Mouse (Mus musculus) embryonic facial prominence, embryonic 15.5 days (tissue): ENCODE measurements around the gene Limch1. TPM values are rescaled to one million over a fixed set of nuclear protein-coding genes. Genes with fewer than 3 reads are reported as not detected.

Experiments
- ATAC-seq: fragments of 200-750 bp; cut with Nextera tagmentation; 2 replicates; pipeline ENCODE4 v1.8.0; 2017; ENCODE audit warnings: low read depth, moderate TSS enrichment; ENCODE audit not compliant: insufficient number of reproducible peaks, low FRiP score, low TSS enrichment
- H3K27ac ChIP-seq: fragments of 300-500 bp; sonication (generic); replicated peaks from 2 replicates; pipeline ENCODE4 v1.5.1; 2015; ENCODE audit warnings: mild to moderate bottlenecking, inconsistent platforms
- H3K27me3 ChIP-seq: fragments of 300-500 bp; sonication (generic); 2 replicates; pipeline ENCODE4 v1.6.1; 2015; ENCODE audit warnings: inconsistent platforms
- H3K36me3 ChIP-seq: fragments of 300-500 bp; sonication (generic); 2 replicates; pipeline ENCODE4 v1.6.1; 2015; ENCODE audit warnings: mild to moderate bottlenecking, inconsistent platforms
- H3K4me1 ChIP-seq: fragments of 300-500 bp; sonication (generic); 2 replicates; pipeline ENCODE4 v1.6.1; 2015; ENCODE audit warnings: inconsistent platforms
- H3K4me2 ChIP-seq: fragments of 300-500 bp; sonication (generic); replicated peaks from 2 replicates; pipeline ENCODE4 v1.6.1; 2015; ENCODE audit warnings: mild to moderate bottlenecking, inconsistent platforms
- H3K4me3 ChIP-seq: fragments of 300-500 bp; sonication (generic); replicated peaks from 2 replicates; pipeline ENCODE4 v1.5.1; 2015; ENCODE audit warnings: mild to moderate bottlenecking, inconsistent platforms
- H3K9ac ChIP-seq: fragments of 300-500 bp; sonication (generic); 2 replicates; pipeline ENCODE4 v1.6.1; 2015; ENCODE audit warnings: inconsistent platforms
- H3K9me3 ChIP-seq: fragments of 300-500 bp; sonication (generic); replicated peaks from 2 replicates; pipeline ENCODE4 v1.6.1; 2016; ENCODE audit warnings: inconsistent platforms
- WGBS: fragments of 180-500 bp; shearing (Covaris S2); methylation state at CpG from one replicate; pipeline ENCODE4 v1.1.7; 2015; 5-methylcytosine and 5-hydroxymethylcytosine counted together
- polyA plus RNA-seq: library from polyadenylated mRNA; unstranded; fragments of >200 nt; fragmentation: Nextera tagmentation; extraction: Ambion mirVana; gene quantifications from 2 replicates; pipeline ENCODE4 v1.2.1, GENCODE M21; 2015

The Limch1 gene
- 85.9 and 98.1 TPM in 2 replicates for polyA plus RNA-seq

GRCm38 (mm10) chr5:66745390-66745995, at the start of gene Limch1:
Gene Limch1 (plus strand): TSS chr5:66745827.
- ATAC-seq: peak; percentile 84
- WGBS: 2% methylated on average over 45 of the region's 50 CpGs
- H3K36me3 ChIP-seq: no peaks in the 10 kb centered on the region
- peak within 1 kb of the TSS; percentile 79 for H3K4me2 ChIP-seq
- H3K27ac ChIP-seq: peak within 1 kb of the TSS; percentile 13; the same call in 1 of the 2 replicates
- H3K9ac ChIP-seq: peak within 1 kb of the TSS; percentile 26
- no peaks in the 10 kb centered on the region for H3K9me3 ChIP-seq
- peaks cover 25% of the 10 kb centered on the region for H3K4me1 ChIP-seq
- H3K27me3 ChIP-seq: peaks cover 6% of the 10 kb centered on the region; the same call in 1 of the 2 replicates
- H3K4me3 ChIP-seq: peak within 1 kb of the TSS; percentile 61

GRCm38 (mm10) chr5:66697119-66697518, 48.5 kb upstream of the Limch1 start:
- Histone ChIP-seq H3K9ac (no peak overlapping the region), H3K27ac (no peak overlapping the region), H3K4me1 (0 out of 2 replicates have a peak, but pooled peaks cover 4% of the 10 kb centered on the region), H3K27me3 (no peaks in the 10 kb centered on the region), H3K4me2 (no peak overlapping the region), H3K9me3 (no peaks in the 10 kb centered on the region), H3K4me3 (no peak overlapping the region), H3K36me3 (no peaks in the 10 kb centered on the region)
- no peak for ATAC-seq

GRCm38 (mm10) chr5:66699911-66700310, 45.7 kb upstream of the Limch1 start:
- Histone ChIP-seq H3K4me1 (0 out of 2 replicates have a peak, but pooled peaks cover 4% of the 10 kb centered on the region), H3K27ac (no peak overlapping the region), H3K4me3 (no peak overlapping the region), H3K27me3 (no peaks in the 10 kb centered on the region), H3K9me3 (no peaks in the 10 kb centered on the region), H3K4me2 (no peak overlapping the region), H3K9ac (no peak overlapping the region), H3K36me3 (no peaks in the 10 kb centered on the region)
- no peak for ATAC-seq
- WGBS: 51% methylated on average over 6 of the region's 6 CpGs

GRCm38 (mm10) chr5:66701951-66702350, 43.7 kb upstream of the Limch1 start:
- no peak overlapping the region for H3K27ac ChIP-seq
- no peaks in the 10 kb centered on the region for H3K27me3 ChIP-seq
- ATAC-seq: no peak
- H3K9ac ChIP-seq: no peak overlapping the region
- no peaks in the 10 kb centered on the region for H3K9me3 ChIP-seq
- H3K4me2 ChIP-seq: no peak overlapping the region
- 86% methylated on average over 4 of the region's 4 CpGs for WGBS
- H3K4me1 ChIP-seq: 0 out of 2 replicates have a peak, but pooled peaks cover 4% of the 10 kb centered on the region
- H3K4me3 ChIP-seq: no peak overlapping the region
- no peaks in the 10 kb centered on the region for H3K36me3 ChIP-seq

GRCm38 (mm10) chr5:66703317-66704004, 42.2 kb upstream of the Limch1 start:
- Histone ChIP-seq H3K27ac (no peak overlapping the region), H3K9me3 (no peaks in the 10 kb centered on the region), H3K4me1 (0 out of 2 replicates have a peak, but pooled peaks cover 4% of the 10 kb centered on the region), H3K27me3 (no peaks in the 10 kb centered on the region), H3K9ac (no peak overlapping the region), H3K36me3 (no peaks in the 10 kb centered on the region), H3K4me2 (no peak overlapping the region), H3K4me3 (no peak overlapping the region)
- WGBS: 40% methylated on average over 10 of the region's 10 CpGs
- ATAC-seq: no peak

GRCm38 (mm10) chr5:66707859-66708258, 37.8 kb upstream of the Limch1 start:
- no peaks in the 10 kb centered on the region for H3K9me3 ChIP-seq
- H3K4me2 ChIP-seq: no peak overlapping the region

GRCm38 (mm10) chr5:66710445-66711019, 35.1 kb upstream of the Limch1 start:
- 14% methylated on average over 4 of the region's 4 CpGs for WGBS
- H3K9me3 ChIP-seq: no peaks in the 10 kb centered on the region

More at GRCm38 (mm10) chr5:66707859-66708258, 37.8 kb upstream of the Limch1 start:
- no peak overlapping the region for H3K9ac ChIP-seq
- no peaks in the 10 kb centered on the region for H3K4me1 ChIP-seq
- H3K4me3 ChIP-seq: no peak overlapping the region
- no peak for ATAC-seq
- no peak overlapping the region for H3K27ac ChIP-seq
- H3K36me3 ChIP-seq: no peaks in the 10 kb centered on the region
- no peaks in the 10 kb centered on the region for H3K27me3 ChIP-seq
- WGBS: 82% methylated on average over 5 of the region's 5 CpGs

GRCm38 (mm10) chr5:66712801-66713200, 32.8 kb upstream of the Limch1 start:
- ATAC-seq: no peak
- no peak overlapping the region for H3K4me2 ChIP-seq
- H3K27me3 ChIP-seq: no peaks in the 10 kb centered on the region
- WGBS: 81% methylated on average over 6 of the region's 6 CpGs
- no peaks in the 10 kb centered on the region for H3K36me3 ChIP-seq
- H3K27ac ChIP-seq: no peak overlapping the region
- H3K4me3 ChIP-seq: no peak overlapping the region
- H3K4me1 ChIP-seq: peaks cover 10% of the 10 kb centered on the region
- no peaks in the 10 kb centered on the region for H3K9me3 ChIP-seq
- H3K9ac ChIP-seq: no peak overlapping the region

More at GRCm38 (mm10) chr5:66710445-66711019, 35.1 kb upstream of the Limch1 start:
- Histone ChIP-seq H3K4me1 (0 out of 2 replicates have a peak, but pooled peaks cover 3% of the 10 kb centered on the region), H3K27me3 (no peaks in the 10 kb centered on the region), H3K4me3 (no peak overlapping the region), H3K4me2 (no peak overlapping the region), H3K27ac (no peak overlapping the region), H3K36me3 (no peaks in the 10 kb centered on the region), H3K9ac (no peak overlapping the region)
- no peak for ATAC-seq

- no peak overlapping the region for H3K27ac ChIP-seq
Observed at GRCm38 (mm10) chr5:66715498-66715931, 30.1 kb upstream of the Limch1 start.

GRCm38 (mm10) chr5:66717931-66718330, 27.7 kb upstream of the Limch1 start:
- WGBS: 33% methylated on average over 4 of the region's 4 CpGs
- Histone ChIP-seq H3K4me2 (no peak overlapping the region), H3K9me3 (no peaks in the 10 kb centered on the region), H3K9ac (no peak overlapping the region), H3K4me1 (peaks cover 25% of the 10 kb centered on the region), H3K27ac (no peak overlapping the region), H3K27me3 (no peaks in the 10 kb centered on the region), H3K36me3 (no peaks in the 10 kb centered on the region), H3K4me3 (no peak overlapping the region)
- ATAC-seq: no peak

More at GRCm38 (mm10) chr5:66715498-66715931, 30.1 kb upstream of the Limch1 start:
- no peak overlapping the region for H3K4me2 ChIP-seq
- H3K27me3 ChIP-seq: no peaks in the 10 kb centered on the region
- no peaks in the 10 kb centered on the region for H3K36me3 ChIP-seq
- no peak for ATAC-seq
- no peak overlapping the region for H3K9ac ChIP-seq
- H3K4me1 ChIP-seq: peaks cover 17% of the 10 kb centered on the region
- H3K9me3 ChIP-seq: no peaks in the 10 kb centered on the region
- H3K4me3 ChIP-seq: no peak overlapping the region
- 55% methylated on average over 4 of the region's 4 CpGs for WGBS

GRCm38 (mm10) chr5:66718413-66718812, 27.2 kb upstream of the Limch1 start:
- no peak overlapping the region for H3K27ac ChIP-seq
- H3K9ac ChIP-seq: no peak overlapping the region
- no peaks in the 10 kb centered on the region for H3K36me3 ChIP-seq
- ATAC-seq: no peak
- no peak overlapping the region for H3K4me2 ChIP-seq
- H3K27me3 ChIP-seq: no peaks in the 10 kb centered on the region
- no peaks in the 10 kb centered on the region for H3K9me3 ChIP-seq
- WGBS: 25% methylated on average over 3 of the region's 3 CpGs
- H3K4me3 ChIP-seq: no peak overlapping the region
- peaks cover 25% of the 10 kb centered on the region for H3K4me1 ChIP-seq
